Mouse (Mus musculus) olfactory bulb, adult 2 months (tissue): ENCODE measurements around the gene Slc22a4.

Experiments
- CTCF ChIP-seq: fragments of 200-500 bp; IDR thresholded peaks from 2 replicates; pipeline ENCODE4 v1.5.1; 2012; ENCODE audit warnings: low read depth, mild to moderate bottlenecking, low read length, moderate library complexity; ENCODE audit not compliant: insufficient read depth
- POLR2A ChIP-seq: fragments of 200-500 bp; IDR thresholded peaks from 2 replicates; pipeline ENCODE4 v1.6.1; 2012; ENCODE audit warnings: mild to moderate bottlenecking, low read depth, low read length, moderate library complexity; ENCODE audit not compliant: insufficient read depth

GRCm38 (mm10) chr11:54067996-54068519 lies 40.2 kb upstream of the Slc22a4 start:
- no peak for TF ChIP-seq POLR2A
- TF ChIP-seq CTCF, result no peak
